Mouse (Mus musculus) cerebellum, postnatal 25 days (tissue): ENCODE measurements around the gene Eva1b.

ENCODE experiments used
- DNase-seq, 2 experiments: peaks; one replicate each; pipeline ENCODE4 v3.0.0; 2021; ENCODE audit warnings: mixed read lengths in 2 of 2

Gene Eva1b

GRCm38 (mm10) chr4:126147533-126148160 is at the start of gene Eva1b:
Eva1b (plus strand) TSS chr4:126147744.
- DNase-seq, result no peak

DNA sequence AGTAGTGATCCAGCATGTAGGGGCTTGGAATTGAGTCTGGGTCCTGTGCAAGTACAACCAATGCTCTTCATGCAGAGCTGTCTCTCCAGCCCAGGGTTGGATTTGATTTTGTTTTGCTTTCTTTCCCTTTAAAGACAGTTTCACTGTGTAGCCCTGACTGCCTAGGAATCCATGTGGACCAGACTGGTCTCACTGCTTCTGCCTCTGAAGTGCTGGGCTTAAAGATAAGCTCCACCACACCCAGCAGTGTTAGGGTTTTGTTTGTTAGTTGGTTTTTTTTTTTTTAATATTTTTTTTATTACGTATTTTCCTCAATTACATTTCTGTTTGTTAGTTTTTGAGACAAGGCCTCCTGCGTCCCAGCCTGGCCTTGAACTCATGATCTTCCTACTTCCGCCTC is 48.2 kb upstream of the Eva1b start:
- no peak for DNase-seq

- DNase-seq, result no peak
Observed at GRCm38 (mm10) chr4:126100764-126101163, 46.8 kb upstream of the Eva1b start.

GRCm38 (mm10) chr4:126102061-126102841 is 45.3 kb upstream of the Eva1b start:
- no peak for DNase-seq

DNA sequence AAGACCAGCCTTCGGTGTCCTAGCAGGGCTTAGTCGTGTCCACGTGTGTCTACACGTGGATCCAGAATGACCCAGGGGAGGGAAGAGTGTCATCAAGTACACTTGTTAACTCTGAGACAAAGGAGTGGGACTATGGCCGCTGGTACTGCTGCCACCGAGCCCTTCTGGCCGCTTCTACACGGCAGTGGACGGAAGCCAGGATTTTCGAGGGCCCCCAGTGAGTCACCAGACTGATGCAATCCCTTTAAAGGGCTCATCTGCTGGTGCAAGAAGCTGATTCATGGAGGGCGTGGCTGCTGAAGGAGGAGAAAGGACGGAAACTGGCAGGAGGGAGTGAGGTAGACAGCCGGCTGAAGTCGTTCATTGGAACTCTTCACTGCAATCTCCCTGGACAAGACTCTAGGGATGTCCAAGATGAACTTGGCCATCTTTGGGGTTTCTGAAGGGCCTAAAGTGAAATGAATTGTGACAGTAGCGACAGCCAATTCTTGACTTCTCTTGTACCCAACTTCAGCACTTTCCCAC is 44.4 kb upstream of the Eva1b start:
- peak; percentile 77 to 87 for DNase-seq

DNA sequence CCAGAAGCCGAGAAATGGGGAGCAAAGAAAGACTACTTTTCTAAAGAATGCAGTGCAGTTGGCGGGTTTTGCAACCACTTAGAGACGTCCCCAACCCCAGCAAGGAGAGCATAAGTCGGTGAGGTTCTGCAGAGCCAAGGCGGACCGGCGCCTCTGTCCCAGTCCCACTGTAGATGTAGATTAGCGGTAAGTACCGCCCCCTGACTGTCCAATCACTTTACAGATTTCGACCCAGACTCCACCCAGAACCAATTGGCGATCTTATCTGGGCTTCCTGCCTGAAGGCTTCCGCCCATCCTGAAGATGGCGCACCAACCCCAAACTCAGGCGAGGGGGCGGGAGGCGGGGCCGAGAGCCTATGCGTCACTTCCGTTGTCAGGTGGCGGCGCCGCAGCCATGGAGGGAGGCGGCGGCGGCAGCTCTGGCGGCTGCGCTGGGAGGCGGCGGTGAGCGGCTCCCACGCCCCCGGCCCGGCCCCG is 43.9 kb upstream of the Eva1b start, which contains the start of gene Stk40:
Gene Stk40, plus strand, starts transcription at position 368 of the 479 bp plus-strand sequence.
- peak; percentile 96 to 98 for DNase-seq

- DNase-seq, result peak; percentile 74 to 78
Observed at GRCm38 (mm10) chr4:126104261-126105075, 43.1 kb upstream of the Eva1b start.

DNA sequence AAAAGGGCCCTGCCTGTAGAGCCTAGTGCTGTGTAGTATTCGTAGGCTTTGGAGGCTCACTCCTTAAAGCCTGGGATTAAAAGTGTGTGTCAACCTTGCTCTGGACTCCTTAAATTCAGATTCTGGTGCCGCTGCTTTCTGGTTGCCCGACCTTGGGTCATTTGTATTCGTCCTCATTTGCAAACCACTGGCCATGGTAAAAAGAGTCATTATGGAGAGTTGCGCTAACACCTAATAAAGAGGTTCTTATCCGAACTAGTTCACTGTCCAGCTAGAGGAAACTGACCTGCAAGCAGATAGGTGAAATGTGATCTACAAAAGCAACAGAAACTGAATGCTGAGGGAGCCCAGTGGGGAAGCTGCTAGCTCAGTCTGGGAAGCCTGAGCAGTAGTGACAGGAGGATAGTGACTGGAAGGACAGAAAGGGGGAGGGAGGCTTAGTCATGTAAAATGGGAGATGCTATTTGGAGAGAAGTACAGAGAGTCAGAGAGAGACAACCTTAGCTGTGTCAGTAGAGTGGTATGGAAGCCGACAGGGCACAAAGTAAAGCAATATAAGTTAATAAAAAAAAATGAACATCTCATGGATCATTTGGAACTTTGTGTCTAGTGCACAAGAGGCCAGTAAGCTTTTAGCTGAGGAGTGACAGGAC is 42.3 kb upstream of the Eva1b start:
- DNase-seq, result no peak

DNA sequence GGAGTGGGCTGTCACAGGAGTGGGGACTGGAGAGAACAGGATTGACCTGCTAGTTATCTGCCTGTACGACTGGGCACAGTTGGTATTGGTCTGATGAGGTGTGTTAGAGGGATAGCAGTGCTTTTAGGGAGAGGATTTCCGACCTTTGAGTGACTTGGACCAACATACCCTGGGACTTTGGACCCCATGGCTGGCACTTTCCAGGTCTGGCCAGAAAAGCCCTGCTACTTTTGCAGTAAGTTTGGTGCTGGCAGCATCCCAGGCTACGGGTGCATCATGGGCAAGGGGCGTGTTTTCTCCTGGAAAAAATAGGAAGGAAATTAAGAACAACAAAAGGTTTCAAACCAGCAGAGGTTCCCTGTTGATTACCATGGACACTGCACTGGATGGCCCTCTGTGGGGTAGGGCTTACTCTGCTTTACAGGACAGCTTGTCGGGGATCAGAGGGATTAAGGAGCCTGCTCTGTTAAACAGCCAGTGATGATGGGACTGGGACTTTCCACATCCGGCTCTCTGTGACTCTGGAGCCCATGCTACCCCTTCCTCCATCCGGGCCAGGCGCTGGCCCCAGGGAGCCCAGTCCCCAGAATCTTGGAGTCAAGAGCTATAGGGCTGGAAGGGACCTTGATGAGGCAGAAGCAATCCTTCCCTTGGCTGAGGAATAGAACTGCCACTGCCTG is 39.3 kb upstream of the Eva1b start:
- peak in 1 of 2 experiments; percentile 45 for DNase-seq

DNA sequence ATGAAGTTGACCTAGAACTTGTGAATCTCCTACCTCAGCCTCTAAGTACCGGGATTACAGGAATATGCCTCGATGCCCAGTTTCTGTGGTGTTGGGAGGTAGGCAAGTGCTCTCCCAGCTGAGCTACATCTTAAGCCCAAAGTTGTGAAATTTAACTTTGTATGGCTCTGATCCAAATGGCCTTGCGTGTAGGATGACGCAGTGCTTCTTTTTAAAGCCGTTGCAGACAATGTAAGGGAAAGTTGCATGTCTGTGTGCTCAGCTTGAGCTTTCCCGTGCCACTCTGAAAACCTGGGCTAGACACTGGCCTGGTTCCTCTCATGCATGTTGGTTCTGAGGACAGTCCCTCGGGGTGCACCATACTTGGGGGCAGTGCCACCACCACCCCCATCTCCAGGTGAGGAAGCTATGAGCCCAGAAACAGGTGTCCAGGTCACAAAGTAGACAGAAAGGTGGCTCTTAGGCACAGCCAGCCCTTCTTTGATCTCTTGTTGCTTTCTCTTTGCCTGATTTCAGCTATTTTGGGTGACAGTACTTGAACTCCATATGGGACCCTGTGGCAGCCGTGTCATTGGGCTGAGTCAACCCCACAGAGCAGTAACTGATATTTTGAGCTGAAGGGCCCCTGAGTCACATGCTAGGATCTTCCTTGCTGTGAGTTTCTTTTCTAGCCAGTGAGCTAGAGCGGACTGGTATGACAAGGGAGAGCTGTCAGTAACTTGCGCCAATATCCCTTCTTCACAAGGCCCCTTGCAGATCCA is 37.8 kb upstream of the Eva1b start:
- peak in 1 of 2 experiments; percentile 42 for DNase-seq

GRCm38 (mm10) chr4:126110374-126111152 is 37.0 kb upstream of the Eva1b start:
- DNase-seq, result peak; percentile 80 to 81

- DNase-seq, result peak in 1 of 2 experiments; percentile 64
Observed at GRCm38 (mm10) chr4:126111153-126111549, 36.4 kb upstream of the Eva1b start.

- DNase-seq, result peak; percentile 70 to 72
Observed at GRCm38 (mm10) chr4:126113243-126113642, 34.3 kb upstream of the Eva1b start.

- DNase-seq, result peak; percentile 76 to 84
Observed at GRCm38 (mm10) chr4:126113943-126114342, 33.6 kb upstream of the Eva1b start.

GRCm38 (mm10) chr4:126115411-126115810 is 32.1 kb upstream of the Eva1b start:
- DNase-seq, result no peak

DNA sequence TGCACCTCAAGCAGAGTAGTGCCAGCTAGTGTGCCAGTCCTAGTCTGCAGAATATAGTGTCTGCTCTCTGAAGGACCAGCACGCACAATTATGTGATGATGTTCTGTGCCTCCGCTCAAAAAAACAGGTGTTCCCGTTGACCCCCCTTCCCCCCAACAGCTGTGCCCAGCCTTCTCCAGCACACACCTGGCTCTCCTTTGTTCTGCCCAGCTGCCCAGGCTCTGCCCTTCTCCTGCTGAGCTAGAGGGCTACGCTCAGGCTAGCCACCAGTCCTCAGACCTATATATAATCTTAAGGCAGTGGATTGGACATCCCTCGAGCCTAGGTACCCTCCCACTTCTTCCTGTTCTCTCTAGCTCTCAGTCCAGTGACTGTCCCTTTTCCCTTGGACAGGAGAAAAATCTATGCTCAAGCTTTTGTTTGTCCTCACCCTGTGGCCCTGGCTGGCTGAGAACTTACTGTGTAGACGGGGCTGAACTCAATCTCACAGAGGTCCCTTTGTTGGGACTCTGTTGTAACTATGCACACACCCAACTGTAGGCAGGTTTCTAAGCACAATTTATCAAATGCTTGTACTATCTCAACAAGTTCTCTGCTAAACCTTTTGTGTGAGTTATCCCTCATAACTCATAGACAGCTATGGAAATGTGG is 31.5 kb upstream of the Eva1b start:
- no peak for DNase-seq

GRCm38 (mm10) chr4:126117116-126117515 is 30.4 kb upstream of the Eva1b start:
- peak in 1 of 2 experiments; percentile 44 for DNase-seq

GRCm38 (mm10) chr4:126118651-126119050 is 28.9 kb upstream of the Eva1b start:
- DNase-seq, result peak; percentile 74 to 80

GRCm38 (mm10) chr4:126119051-126119450 is 28.5 kb upstream of the Eva1b start:
- DNase-seq, result peak; percentile 64 to 66
